Mouse (Mus musculus) right cerebral cortex, postnatal 25 days (tissue): ENCODE results near the gene Brix1.
"Not testable (repeated sequence)": the region's sequence is repeated elsewhere in the genome, so short reads cannot be mapped to it uniquely, and the experiment has no call there.

Experiments
- DNase-seq: peaks from one replicate; pipeline ENCODE4 v3.0.0; 2022

Brix1 gene

DNA sequence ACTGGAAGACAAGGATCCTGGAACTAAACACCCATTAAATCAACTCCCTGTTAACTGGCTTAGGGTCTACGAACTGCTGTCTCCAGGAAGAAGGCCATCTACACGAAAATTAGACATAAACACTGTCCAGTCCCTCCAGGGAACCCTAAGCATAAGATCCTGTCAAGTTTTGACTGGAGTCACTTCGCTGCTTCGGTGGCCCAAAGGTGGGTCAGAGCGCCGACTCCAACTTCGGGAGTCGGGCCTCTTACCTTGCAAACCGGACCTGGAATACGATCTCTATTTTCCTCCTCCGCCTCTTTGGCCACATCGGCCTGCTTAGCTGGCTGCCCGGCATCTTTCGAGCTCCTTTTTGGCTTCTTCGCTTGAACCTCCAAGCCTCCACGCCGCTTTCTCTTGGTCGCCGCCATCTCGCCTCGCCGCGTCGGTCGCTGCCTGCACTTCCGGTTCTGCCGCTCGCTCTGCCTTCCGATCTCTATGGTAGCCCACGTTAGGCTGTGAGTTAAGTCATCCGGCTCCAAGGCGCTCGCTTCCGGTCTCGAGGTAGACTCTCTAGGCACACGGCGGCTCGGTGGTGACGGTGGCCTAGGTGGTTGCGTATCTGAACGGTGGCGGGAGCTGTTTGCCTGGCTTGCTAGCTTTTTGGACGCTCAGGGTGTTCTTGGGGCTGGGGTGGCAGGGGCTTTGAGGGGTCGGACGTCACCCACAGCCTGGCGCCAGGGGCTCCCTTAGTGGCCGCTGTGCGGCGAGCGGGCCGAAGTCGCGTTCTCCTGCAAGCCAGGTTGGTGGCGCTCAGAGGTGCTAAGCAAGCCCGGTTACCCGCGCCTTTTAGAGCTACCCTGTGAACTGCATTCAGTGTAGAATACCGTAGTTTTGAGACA is at the start of gene Brix1, which contains the start of gene Rad1:
Brix1 (minus strand) TSS at position 464 of the 881 bp plus-strand sequence.
Rad1 (plus strand) TSS at position 535 of the 881 bp plus-strand sequence.
- peak; percentile 93 for DNase-seq

DNA sequence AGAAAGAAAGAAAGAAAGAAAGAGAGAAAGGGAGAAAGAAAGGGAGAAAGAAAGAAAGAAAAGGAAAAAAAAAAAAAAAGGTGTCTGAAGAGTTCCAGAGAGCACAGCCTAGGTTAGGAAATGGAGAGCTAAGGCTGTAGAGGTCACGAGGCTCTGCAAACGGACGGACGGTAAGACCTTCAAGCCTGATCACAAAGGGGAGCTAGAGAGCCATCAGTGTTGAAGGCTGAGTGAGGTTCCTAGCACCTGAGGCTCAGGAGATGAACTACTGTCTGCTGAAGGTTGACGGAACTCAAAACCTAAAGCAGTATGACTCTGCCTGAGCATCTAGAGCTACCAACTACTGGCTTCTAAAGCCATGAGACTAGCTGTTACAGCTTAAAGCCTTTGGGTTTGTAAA is 48.8 kb upstream of the Brix1 start:
- no peak for DNase-seq

DNA sequence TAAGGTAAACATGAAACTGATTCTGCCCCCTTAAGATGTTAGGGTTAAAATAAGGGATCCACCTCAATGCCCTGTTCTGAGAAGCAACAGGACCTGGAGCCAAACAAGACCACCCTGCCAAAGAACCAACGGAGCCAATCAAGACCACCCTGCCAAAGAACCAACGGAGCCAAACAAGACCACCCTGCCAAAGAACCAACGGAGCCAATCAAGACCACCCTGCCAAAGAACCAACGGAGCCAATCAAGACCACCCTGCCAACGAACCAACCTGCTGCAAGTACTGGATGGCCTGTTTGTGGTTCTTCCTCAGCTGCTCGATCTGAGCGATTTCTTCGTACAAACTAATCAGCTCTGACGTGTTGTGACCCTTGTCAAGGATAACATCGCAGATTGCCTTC is 47.6 kb upstream of the Brix1 start:
- DNase-seq: not testable (repeated sequence)

DNA sequence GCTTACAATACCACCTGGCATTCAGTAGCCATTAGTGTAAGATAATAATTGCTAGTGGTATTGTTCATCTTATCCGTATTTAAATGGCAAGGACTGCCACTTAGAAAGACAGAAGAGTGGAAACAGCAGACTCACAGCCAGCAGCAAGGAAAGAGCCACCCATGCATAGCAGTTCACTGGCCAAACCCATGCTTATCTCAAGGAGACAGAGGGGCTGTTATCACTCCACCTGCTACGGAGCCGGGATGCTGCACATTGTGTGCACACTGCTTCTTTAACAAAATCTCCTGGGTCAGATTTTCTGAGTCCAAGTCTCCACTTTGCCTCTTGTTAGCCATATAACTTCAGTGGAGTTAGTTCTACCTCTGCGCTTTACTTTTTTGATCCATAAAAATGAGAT is 45.6 kb upstream of the Brix1 start:
- no peak for DNase-seq

DNA sequence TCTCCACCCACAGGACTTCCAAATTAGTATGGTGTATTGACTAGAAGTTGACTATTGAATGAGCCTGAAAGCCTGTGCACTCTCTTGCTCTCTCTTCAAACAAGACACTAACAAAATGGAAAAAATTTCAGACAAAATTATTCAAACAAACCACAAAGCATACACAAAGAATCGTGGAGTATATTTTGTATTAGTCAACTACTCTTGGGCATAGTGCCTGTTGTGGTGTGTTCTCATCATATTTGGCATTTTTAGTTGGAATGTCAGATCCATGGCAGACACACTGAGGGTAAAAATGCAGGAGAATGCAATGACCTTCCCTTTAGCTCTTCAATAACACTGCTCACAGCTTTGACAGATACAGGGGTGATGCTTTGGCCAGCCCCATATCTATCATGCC is 40.1 kb upstream of the Brix1 start:
- DNase-seq: no peak

DNA sequence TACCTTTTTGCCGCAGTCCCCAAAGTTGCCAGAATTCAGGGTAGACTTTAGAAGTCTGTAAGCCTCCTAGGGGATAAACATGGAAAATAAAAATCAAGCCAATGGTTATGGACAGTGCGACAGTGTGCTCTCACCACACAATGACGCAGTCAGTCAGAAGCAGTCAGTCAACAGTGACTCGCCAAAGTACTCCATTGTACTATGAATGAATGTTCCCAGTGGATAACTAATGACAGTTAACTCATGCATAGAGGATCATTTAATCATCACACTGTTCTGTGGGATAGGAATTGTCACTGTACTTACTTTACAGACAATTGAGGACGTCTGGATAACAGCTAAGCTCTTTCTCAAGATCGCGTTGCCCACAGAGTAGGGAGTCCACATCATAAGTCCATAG is 29.4 kb upstream of the Brix1 start:
- DNase-seq: no peak

DNA sequence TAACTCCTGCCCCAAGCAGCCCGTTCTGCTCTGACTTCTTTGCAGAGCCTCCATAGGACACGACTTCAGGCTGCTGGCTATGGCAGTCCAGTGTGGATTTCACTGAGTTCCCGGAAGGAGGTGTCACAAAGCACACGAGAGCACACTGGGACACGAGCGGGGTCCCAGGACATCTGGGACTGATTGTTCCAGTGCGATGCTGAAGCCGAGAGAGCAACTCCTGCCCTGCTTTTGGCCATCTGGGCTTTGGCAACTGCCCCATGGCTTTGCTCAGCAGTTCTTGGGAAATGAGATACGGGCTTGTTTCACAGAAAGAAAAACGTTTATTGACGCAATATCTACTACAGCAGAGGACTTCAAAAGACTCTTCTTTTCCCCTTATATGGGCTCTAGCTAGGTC is 20.4 kb upstream of the Brix1 start:
- no peak for DNase-seq

DNA sequence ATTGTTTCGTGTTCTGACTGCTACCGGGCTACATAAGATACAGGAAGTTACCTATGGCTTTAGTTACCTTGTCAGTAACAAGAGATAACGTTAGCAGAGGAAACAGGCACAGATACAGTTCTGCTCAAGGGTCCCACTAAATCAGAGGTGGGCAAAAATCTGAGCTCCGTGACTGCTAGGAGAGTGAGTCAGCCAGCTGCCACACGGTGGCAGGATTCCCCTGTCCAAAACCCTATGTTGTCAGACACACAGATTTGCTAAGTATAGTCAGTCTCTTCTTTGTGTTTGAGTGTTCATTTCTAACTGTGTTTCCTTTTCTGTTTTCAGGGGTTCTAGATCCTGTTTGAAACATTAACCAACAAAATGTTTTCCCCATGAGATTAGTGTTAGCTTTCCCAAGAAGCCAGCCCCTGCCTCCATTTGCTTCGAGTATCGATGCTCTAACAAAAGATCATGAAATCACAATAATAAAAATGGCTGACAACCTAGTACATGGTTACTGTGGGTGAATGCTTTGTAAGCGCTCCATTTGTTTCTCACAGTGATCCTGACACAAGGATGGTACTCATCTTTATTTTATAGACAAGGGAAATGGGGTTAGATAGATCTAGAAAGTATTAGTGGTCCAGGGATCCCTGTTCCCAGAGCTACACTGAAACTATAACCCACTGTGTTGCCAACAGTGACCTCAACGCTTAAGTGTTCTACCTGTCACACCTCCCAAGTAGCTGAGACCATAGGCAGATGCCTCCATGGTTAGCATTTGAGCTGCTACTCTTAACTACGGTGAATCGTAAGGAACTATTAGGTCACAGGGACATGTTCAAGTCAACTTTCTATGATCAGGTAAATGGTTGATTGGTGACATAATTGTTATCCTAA is 15.3 kb upstream of the Brix1 start:
- DNase-seq: peak; percentile 50

DNA sequence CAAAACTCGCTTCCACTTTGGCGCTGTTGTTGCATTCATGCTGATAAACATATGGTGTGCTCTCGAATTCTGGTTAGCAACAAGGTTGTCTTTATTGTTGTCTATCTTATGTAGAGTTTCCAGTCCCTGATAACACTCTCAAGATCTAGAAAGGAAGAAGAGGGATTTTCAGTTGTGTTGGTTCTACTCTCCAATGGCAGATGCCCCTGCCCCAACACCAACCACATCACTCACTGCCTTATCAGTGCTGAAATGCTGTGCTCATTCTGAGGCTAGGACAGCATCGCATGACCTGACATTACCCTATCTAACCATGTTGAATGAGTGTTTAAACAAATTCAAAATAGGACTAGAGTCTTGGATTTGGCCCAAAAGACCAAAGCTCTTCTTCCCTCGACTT is 14.3 kb upstream of the Brix1 start:
- DNase-seq: no peak

DNA sequence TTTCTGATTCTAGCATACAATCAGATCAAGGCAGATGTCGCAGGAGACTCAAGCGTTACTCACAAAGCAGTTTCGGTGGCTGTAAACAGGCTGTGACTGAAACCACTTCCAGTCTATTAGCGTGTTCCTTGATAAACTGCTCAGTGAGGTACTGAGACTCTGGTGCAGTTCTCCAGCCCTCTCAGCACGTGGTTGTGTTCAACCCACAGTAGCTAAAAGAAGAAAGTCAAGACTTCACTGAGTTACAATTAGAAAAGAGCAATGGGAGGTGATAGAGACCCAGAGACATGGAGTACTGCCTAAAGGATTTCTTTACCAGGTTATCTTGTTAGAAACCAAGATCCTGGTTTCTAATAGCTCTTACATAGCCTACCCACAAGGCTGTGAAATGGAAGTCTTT is 13.8 kb upstream of the Brix1 start:
- DNase-seq: no peak

DNA sequence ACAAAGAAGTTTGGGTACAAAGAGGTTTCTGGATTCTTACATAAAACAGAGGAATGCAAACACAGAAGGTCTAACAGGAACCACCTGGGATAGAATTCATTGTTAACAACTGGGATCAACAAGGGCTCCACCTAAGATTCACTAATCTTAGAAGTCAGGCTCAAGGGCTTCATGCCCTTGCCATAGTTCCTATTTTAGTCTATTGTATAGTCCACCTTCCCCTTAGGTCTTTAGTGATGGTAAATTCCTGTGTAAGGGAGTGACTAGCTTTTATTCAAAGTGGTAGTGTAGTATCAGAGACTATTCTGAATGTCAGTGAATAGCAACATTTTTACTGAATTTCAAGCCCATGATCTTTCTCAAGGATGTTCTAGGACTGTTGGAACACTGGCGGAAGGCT is 10.9 kb upstream of the Brix1 start:
- not testable (repeated sequence) for DNase-seq

DNA sequence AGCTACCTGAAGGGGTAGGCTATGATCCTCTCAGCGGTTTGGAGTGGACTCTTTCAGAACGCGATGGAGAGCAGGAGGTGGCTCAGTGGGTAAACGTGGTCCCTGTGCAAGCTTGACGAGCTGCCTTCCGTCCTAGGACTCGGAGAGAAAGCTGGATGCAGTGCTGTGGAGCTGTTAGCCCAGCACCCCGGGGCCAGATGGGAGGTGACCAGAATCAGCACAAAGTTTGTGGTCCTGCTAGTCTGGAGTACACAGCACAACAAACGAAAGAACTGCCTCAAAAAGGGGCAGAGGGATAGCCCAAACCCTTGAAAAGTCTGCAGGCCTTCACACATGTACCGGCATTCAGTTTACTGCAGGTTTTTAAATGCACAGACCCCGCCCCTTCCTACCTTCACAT is 10.2 kb upstream of the Brix1 start:
- DNase-seq: no peak

DNA sequence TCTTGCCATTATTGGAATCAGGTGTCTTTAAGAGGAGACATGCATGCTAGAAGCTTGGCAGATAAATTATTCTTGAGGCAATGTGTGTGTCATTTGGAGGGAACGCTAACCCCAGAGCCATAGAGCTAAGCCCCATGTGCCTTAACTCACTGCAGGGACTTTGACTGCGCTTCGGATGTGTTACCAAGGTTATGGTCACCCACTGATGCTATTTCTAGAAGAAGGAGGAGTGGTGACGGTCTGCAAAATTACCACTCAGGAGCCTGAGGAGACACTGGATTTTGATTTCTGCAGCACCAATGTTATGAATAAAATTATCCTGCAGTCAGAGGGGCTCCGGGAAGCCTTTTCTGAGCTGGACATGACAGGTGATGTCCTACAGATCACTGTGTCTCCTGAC is 4.4 kb upstream of the Brix1 start:
- DNase-seq: no peak

DNA sequence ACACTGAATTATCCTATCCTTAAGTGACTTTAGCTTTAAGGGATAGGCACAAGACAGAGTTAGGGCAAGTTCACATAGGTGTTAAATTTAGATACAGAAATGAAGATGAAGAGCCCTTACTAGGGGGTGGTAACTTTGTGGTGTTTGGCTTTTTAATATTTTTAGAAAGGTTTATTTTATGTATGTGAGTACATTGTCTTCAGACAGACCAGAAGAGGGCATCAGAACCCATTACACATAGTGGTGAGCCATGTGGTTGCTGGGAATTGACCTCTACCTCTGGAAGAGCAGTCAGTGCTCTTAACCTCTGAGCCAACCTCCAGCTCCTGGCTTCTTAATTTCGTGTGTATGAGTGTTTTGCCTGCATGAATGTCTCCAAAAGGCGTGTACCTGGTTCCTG is 1.5 kb upstream of the Brix1 start:
- no peak for DNase-seq

DNA sequence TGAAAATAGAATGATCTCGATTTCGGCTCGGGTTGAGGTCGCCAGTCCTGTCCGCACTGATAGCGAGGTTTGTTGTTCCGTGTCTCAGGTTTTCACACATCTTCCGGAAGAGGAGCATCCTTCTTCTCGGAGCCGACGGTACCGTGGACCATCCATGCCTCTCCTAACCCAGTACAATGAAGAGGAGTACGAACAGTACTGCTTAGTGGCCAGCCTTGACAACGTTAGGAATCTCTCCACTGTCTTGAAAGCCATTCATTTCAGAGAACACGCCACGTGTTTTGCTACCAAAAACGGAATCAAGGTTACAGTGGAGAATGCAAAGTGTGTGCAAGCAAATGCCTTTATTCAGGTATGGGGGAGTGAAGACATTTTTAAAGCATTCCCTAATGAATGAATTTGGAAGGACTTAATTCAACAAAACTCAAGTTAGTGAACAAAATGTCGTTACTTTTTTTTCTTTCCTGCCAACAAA is 655 bp upstream of the Brix1 start:
- no peak for DNase-seq

DNA sequence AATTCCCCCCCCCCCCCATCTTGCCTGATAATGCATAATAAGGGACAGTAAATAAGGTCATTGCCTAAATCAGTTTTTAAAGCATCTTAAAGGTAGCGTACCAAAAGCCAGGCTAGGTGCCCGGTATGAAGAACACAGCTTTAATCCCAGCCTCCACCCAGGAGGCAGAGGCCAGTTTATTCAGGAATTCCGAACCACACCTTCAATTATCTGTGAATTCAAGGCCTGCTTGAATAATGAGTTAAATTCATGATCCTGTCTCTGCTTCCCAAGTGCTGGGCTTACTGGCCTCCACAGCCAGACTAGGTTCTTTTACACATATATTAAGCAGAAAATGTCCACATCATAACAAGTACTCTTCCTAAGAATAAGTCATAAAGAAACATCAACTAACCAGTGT is 14.8 kb downstream of the Brix1 start:
- DNase-seq: no peak

DNA sequence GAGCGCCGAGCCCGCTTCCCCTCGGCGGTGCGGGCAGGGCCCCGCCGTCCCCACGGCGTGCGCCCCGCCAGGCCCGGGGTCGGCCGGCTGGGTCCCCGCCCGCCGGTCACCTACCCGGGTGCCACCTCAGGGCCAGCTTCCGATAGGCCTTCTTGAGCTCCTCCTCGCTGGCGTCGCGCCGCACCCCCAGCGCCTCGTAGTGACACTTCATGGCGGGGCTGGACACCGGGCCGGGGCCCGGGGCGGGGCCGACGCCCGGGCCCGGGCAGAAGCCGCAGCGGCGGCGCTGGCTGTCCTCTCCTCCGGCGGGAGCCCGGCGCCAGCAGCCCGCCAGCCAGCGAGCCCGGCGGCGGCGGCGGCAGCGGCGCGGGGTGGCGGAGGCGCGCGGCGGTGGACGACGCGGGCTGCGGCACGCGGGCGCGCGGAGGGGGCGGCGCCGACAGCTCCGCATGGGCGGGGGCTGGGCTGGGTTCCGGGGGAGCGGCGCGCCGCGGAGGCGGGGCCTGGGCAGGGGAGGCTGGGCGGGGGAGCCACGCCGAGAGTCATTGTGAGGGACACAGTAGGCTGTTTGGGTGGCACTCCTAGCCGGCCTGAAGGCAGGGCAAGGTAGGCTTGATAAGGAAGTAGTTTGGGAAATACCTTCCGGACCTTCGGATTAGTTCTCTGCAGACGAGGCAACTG is 15.5 kb downstream of the Brix1 start, which contains the start of gene Dnajc21:
Dnajc21 (minus strand) TSS at position 366 of the 681 bp plus-strand sequence.
- peak; percentile 80 for DNase-seq

DNA sequence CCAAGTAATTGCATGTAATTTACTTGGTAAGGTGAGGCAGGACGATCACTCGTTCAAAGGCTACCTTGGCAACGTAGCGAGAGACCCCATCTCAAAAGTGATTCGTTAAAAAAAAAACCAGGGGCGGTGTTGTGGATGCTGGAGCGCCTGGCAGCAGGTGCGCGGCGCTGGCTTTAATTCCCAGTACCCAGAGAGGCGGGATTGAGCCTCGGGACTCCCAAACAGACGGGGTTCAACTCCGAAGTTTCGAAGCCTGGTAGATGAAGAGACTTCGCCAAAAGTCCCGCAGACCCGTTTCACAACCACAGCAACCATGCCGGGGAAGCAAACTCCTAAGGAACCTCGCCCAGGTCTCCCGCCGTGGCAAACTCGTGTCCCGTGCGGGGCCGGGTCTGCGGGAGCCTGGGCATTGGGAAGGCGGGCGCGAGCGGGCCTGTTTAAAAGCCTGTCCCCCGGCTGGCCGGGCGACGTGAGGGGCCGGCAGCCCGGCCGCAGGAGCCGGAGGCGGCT is 16.1 kb downstream of the Brix1 start:
- no peak for DNase-seq

DNA sequence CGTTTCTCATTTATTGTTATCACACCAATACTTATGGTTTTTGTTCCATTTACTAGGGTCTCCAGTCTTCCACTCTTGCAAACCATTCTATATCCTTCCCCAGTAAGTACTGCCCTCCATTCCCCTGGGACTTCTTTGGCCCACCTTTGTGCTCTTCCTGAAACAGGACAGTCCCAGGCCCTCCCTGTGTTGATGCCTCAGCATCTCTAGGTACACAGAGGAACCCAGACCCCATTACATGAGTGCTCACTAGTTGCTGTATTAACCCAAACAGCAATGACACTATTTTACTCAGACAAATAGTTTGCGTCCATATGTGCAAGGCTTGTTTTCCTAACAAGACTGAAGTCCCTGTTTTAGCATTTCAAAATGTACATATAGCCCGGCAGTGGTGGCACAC is 17.0 kb downstream of the Brix1 start:
- DNase-seq: no peak

DNA sequence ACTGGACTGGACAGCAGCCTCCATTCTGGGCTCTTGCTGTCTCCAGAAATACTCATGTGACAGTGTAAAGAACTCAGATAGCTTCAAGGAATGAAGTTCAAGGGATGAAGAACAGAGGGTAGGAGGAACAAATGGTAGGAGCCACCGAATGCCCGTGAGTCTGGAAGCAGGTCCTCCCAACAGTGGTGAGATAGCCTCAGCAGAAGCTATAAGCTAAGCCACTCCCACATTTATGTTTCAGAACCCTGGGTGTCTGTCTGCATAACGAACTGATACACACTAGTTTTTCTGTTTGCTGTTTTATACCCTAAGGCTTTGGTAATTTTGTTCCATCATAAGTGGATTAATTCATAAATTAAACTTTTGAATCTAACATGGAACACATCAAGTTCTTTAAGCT is 21.1 kb downstream of the Brix1 start:
- DNase-seq: no peak

DNA sequence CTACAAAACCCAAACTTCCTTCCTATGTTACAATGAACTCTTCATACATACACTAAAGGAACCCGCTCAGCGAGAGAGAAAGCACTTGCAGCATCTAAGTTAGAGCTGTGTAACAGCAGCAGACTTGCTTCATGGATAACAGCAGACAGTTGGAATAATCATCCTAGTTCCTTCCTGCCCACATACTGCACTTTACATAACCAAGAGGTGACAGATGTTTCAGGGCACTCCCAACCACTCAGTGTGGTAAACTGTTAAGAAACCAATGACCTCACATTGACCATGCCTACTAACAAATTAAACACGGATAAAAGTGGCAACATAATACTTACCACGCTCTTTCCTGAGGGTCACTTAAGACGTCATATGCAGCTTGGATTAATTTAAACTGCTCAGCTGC is 22.2 kb downstream of the Brix1 start:
- no peak for DNase-seq

DNA sequence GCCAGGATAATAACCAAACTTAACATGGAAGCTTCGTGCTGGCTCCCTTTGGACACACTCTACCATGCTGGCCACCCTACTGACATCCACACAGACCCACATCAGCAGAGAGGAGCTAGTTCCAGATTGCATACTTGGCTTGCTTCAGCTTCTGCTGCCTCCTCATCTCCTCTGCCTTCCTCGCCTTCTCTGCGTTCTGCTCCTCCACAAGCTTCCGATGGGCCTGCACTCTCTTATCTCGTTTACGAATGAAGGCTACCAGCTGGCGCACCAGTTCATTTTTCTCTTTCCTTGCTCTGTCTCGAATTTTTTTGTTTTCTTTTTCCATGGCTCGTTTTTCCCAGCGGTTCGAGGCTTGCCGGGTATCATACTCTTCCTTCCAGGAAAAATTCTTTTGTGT is 24.8 kb downstream of the Brix1 start:
- no peak for DNase-seq

DNA sequence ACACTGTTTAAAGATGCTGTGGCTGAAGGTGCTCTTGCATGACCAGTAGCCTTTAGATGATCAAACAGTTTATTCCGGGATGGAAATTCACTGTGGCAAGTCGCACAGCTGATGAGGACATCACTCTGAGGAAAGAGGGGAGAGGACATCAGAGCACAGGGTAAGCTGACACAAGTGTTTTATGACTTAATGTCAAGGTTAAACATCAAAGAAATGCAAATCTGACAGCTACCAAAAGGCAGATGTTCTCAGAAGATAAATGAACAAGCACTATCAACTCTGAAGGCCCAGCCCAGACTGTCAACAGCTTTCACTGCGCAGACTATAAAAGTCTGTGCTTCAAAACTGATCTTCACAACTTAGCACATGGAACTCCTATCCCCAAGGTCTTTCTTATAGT is 38.6 kb downstream of the Brix1 start:
- DNase-seq: no peak
